1 mouse cellular context compared by ENCODE assay signal in genomic region chr3:58414986-58415883, GRCm38 (mm10).
A peak's percentile ranks its signal among the peaks of the same experiment; 100 is the strongest.
TF ChIP-seq lines count a peak whose summit lies in the region.

No protein-coding gene starts in this region.

TF ChIP-seq in CH12.LX, 34 proteins besides CTCF, POLR2A, EP300 and RAD21 (continued from another document):
- TF ChIP-seq IRF4 (IDR thresholded peaks at IDR 0.05; ENCODE audit: low read depth, low read length): no peak
- TF ChIP-seq ELF1 (IDR thresholded peaks at IDR 0.05; ENCODE audit: low read depth, low read length): peak; percentile 6; the same call in 1 of the 2 replicates
- TF ChIP-seq HCFC1 (IDR thresholded peaks at IDR 0.05; ENCODE audit: low read depth, low read length): no peak; the same call in 1 of the 2 replicates
- TF ChIP-seq NRF1 (IDR thresholded peaks at IDR 0.05; ENCODE audit: low read depth, low read length): no peak
- no peak for TF ChIP-seq ETS1 (conservative IDR thresholded peaks at IDR 0.05; ENCODE audit: low read depth, low read length)
- no peak for TF ChIP-seq USF2 (conservative IDR thresholded peaks at IDR 0.05; ENCODE audit: low read depth, low read length)
- no peak for TF ChIP-seq GABPA (IDR thresholded peaks at IDR 0.05; ENCODE audit: insufficient replicate concordance, low read depth, low read length)
- TF ChIP-seq ZNF384 (IDR thresholded peaks at IDR 0.05; ENCODE audit: low read depth, low read length): no peak
- TF ChIP-seq JUN (IDR thresholded peaks at IDR 0.05; ENCODE audit: insufficient read depth, low read depth, low read length): no peak
- TF ChIP-seq SIN3A (IDR thresholded peaks at IDR 0.05; ENCODE audit: low read length): peak; percentile 36
- no peak for TF ChIP-seq ZMIZ1 (IDR thresholded peaks at IDR 0.05; ENCODE audit: low read depth, low read length)
TF ChIP-seq in CH12.LX: peak in this region for 4.
